Mouse (Mus musculus): ENCODE measurements around the gene Olfr1297.

Gene Olfr1297

GRCm38 (mm10) chr2:111626397-111626796 is at the start of gene Olfr1297:
Gene Olfr1297 (minus strand): TSS chr2:111626497.
- no peak for DNase-seq (ENCODE audit: low spot score)

- no peak for DNase-seq (ENCODE audit: low spot score)
These were observed 34.8 kb upstream of the Olfr1297 start, which contains the start of gene Olfr1299 for GRCm38 (mm10) chr2:111661119-111661518. Gene Olfr1299 (plus strand): TSS chr2:111661419.

GRCm38 (mm10) chr2:111649101-111649500 is 22.8 kb upstream of the Olfr1297 start, which contains the start of gene Olfr1298:
Gene Olfr1298 (minus strand): TSS chr2:111649201.
- DNase-seq (ENCODE audit: low spot score), result no peak

GRCm38 (mm10) chr2:111569581-111569980 is 56.7 kb downstream of the Olfr1297 start, which contains the start of gene Olfr1295:
Gene Olfr1295 (minus strand): TSS chr2:111569681.
- DNase-seq (ENCODE audit: low spot score), result no peak
